ENCODE assay signal across 19 mouse cellular contexts in the genomic region with DNA sequence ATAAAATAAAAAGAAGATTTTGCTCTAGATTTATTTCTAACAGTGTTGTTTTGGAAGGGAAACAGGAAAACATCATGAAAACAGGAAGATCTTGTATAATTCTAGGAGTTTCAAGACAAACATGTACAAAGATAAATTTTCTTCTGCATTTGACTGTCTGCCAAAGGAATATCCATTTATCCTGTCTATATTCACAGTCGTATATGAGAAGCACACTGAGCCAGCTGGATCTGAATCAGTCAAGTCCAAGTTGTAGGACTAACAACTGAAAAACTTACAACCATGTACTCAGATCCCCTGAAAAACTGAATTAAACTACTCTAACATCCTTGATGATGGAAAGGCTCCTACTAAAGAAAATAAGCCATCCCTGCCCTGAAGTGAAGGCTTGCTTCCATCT.
DNase-seq lines count a peak whose midpoint lies in the region; ATAC-seq and TF ChIP-seq lines count a peak whose summit lies in the region.
"Had no signal": no experiment of that assay in that cellular context is flagged by ENCODE, and none has a peak within 500 bp of the region (broad histone marks: within the 10 kb centered on the region; RNA-seq: fewer than 3 reads in every experiment).

No protein-coding gene starts in this region.

- H3K36me3 ChIP-seq in lung, embryonic 14.5 days (ENCODE audit: insufficient read depth) = no peaks in the 10 kb centered on the region
- H3K36me3 ChIP-seq in lung, embryonic 16.5 days (ENCODE audit: control insufficient read depth, insufficient read depth, low read length) = no peaks in the 10 kb centered on the region
- H3K36me3 ChIP-seq: G1E had no signal

- no peak for TF ChIP-seq CTCF in lung, embryonic 14.5 days (IDR thresholded peaks at IDR 0.05; ENCODE audit: low read depth)

- WGBS in lung, embryonic 14.5 days = 35% methylated on average over 1 of the region's 1 CpGs
- 27% methylated on average over 1 of the region's 1 CpGs for WGBS in lung, embryonic 16.5 days

- H3K4me1 ChIP-seq in lung, embryonic 14.5 days (ENCODE audit: insufficient read depth) = no peaks in the 10 kb centered on the region
- H3K4me1 ChIP-seq in lung, embryonic 16.5 days (replicated peaks; ENCODE audit: control insufficient read depth, insufficient read depth, low read length) = no peaks in the 10 kb centered on the region

- no peak overlapping the region for H3K9ac ChIP-seq in lung, embryonic 14.5 days
- H3K9ac ChIP-seq in lung, embryonic 16.5 days (ENCODE audit: low read length) = no peak overlapping the region

- DNase-seq in lung, embryonic 14.5 days = peak; percentile 78
- DNase-seq in lung, postnatal 10 days = no peak
- DNase-seq in lung, postnatal 25 days (ENCODE audit: low spot score) = no peak
- DNase-seq: adrenal gland, adult 2 months; adrenal gland, adult 8-10 months; adrenal gland, postnatal 10 days; adrenal gland, postnatal 14 days; adrenal gland, postnatal 25 days; adrenal gland, postnatal 36 days; B cell, adult 2 months; cerebellum, adult 11 months; cerebellum, adult 11-12 months; cerebellum, adult 18-20 months had no signal

- ATAC-seq in lung, embryonic 14.5 days (ENCODE audit: insufficient read depth) = no peak
- ATAC-seq in lung, embryonic 16.5 days (ENCODE audit: low read depth) = peak; percentile 52; the same call in 1 of the 2 replicates
- ATAC-seq: activated CD4-positive, CD25-positive, alpha-beta regulatory T cell, adult 4 months; CD4-positive, CD25-positive, alpha-beta regulatory T cell, adult 4 months; Patski had no signal

- H3K4me2 ChIP-seq in lung, embryonic 14.5 days = no peak overlapping the region
- H3K4me2 ChIP-seq in lung, embryonic 16.5 days (ENCODE audit: low read depth, low read length) = no peak overlapping the region

- H3K27ac ChIP-seq in lung, embryonic 14.5 days (ENCODE audit: low read depth) = no peak overlapping the region
- no peak overlapping the region for H3K27ac ChIP-seq in lung, embryonic 16.5 days (ENCODE audit: low read length)

- no peaks in the 10 kb centered on the region for H3K9me3 ChIP-seq in lung, embryonic 14.5 days (ENCODE audit: low read depth, low read length)
- H3K9me3 ChIP-seq in lung, embryonic 16.5 days (ENCODE audit: control insufficient read depth, low read length) = no peaks in the 10 kb centered on the region
- H3K9me3 ChIP-seq: G1E had no signal

- no peak overlapping the region for H3K4me3 ChIP-seq in lung, embryonic 14.5 days (ENCODE audit: low read depth, low read length)
- H3K4me3 ChIP-seq in lung, embryonic 16.5 days (ENCODE audit: low read length) = no peak overlapping the region

- H3K27me3 ChIP-seq in lung, embryonic 14.5 days (ENCODE audit: insufficient read depth, low read length) = no peaks in the 10 kb centered on the region
- no peaks in the 10 kb centered on the region for H3K27me3 ChIP-seq in lung, embryonic 16.5 days (ENCODE audit: control insufficient read depth, insufficient read depth, low read depth, low read length)
- H3K27me3 ChIP-seq: CH12.LX, Patski had no signal
